Mouse (Mus musculus) urinary bladder, adult 2 months (tissue): ENCODE measurements around the gene Btbd3. TPM values are rescaled to one million over a fixed set of nuclear protein-coding genes. Genes with fewer than 3 reads are reported as not detected.
"Not testable (repeated sequence)": the region's sequence is repeated elsewhere in the genome, so short reads cannot be mapped to it uniquely, and the experiment has no call there.

Experiments
- DNase-seq: peaks from one replicate; pipeline ENCODE4 v3.0.0; 2022; ENCODE audit warnings: low spot score
- polyA plus RNA-seq: library from polyadenylated mRNA; depleted of rRNA; stranded (reverse); fragments of >200 nt; gene quantifications from 2 replicates; pipeline ENCODE4 v1.2.3, GENCODE M21; 2012

The Btbd3 gene
- polyA plus RNA-seq, 1 experiment, result 24.3 TPM

DNA sequence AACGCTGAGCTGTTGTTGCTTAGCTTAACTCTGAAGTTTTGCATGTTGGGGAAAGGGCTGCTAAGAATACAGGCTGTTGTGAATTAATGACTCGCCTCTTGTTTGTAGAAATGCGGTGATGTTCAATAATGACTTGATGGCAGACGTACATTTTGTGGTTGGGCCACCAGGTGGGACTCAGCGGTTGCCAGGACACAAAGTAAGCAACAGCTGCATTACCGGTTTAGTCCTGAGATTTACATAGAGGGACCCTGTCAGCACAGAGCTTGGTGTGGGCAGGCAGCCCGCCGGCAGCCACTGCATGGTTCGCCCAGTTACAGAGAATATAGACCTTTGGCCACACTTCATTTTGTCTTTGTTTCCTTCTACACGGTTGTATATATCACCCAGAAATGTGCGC is 23.3 kb downstream of the Btbd3 start:
- DNase-seq, result no peak

DNA sequence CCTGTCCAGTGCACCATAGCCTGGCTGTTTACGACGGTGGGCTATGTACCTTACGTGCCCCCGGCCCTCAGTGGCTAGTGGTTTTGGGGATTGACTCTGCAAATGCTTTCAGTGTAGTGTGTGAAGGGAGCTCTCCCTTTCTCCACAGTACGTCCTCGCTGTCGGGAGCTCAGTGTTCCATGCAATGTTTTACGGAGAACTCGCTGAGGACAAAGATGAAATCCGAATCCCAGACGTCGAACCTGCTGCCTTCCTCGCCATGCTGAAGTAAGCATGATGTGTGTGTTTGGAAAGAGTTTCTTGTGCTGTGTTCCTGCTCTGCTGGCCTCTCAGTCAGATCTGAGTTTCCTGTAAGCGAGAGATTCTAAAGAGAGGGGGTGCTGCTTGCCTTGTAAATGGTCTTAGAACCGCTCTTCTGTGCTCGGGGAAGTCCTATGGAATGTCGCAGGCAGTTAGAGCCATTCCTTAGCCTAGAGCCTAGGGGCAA is 23.9 kb downstream of the Btbd3 start:
- DNase-seq, result no peak

- DNase-seq, result no peak
Observed at GRCm38 (mm10) chr2:138281550-138282201, 25.3 kb downstream of the Btbd3 start.

- DNase-seq, result no peak
Observed at GRCm38 (mm10) chr2:138283372-138283771, 27.0 kb downstream of the Btbd3 start.

- no peak for DNase-seq
Observed at GRCm38 (mm10) chr2:138283856-138284255, 27.5 kb downstream of the Btbd3 start.

- no peak for DNase-seq
Observed at GRCm38 (mm10) chr2:138285811-138286210, 29.4 kb downstream of the Btbd3 start.

GRCm38 (mm10) chr2:138290154-138290553 is 33.8 kb downstream of the Btbd3 start:
- DNase-seq, result no peak

GRCm38 (mm10) chr2:138294286-138294685 is 37.9 kb downstream of the Btbd3 start:
- DNase-seq, result no peak

DNA sequence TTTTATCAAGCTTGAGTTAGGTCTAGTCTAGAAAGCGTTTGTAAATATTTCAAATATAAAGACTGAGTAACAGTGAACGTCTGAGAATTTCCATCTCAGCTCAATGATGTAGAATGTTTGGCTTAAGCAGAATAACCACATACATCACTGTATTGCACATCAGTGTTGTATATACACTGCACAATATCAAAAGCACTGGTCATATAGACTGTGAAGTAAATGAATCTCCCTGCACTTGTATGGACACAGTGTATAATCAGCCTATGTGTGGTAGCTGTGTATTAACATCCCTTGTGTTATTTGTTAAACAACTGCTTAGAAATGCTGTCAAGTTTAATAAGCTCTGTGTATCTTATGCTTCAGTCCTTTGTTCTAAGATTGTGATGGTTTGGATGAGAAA is 49.9 kb downstream of the Btbd3 start:
- DNase-seq, result no peak

GRCm38 (mm10) chr2:138315644-138316043 is 59.3 kb downstream of the Btbd3 start:
- no peak for DNase-seq

GRCm38 (mm10) chr2:138320408-138320807 is 64.0 kb downstream of the Btbd3 start:
- DNase-seq, result no peak

- peak; percentile 31 for DNase-seq
Observed at GRCm38 (mm10) chr2:138321041-138321481, 64.7 kb downstream of the Btbd3 start.

- no peak for DNase-seq
Observed at GRCm38 (mm10) chr2:138322270-138323114, 66.1 kb downstream of the Btbd3 start.

- no peak for DNase-seq
Observed at GRCm38 (mm10) chr2:138326367-138326766, 70.0 kb downstream of the Btbd3 start.

GRCm38 (mm10) chr2:138334198-138334597 is 77.8 kb downstream of the Btbd3 start:
- not testable (repeated sequence) for DNase-seq

DNA sequence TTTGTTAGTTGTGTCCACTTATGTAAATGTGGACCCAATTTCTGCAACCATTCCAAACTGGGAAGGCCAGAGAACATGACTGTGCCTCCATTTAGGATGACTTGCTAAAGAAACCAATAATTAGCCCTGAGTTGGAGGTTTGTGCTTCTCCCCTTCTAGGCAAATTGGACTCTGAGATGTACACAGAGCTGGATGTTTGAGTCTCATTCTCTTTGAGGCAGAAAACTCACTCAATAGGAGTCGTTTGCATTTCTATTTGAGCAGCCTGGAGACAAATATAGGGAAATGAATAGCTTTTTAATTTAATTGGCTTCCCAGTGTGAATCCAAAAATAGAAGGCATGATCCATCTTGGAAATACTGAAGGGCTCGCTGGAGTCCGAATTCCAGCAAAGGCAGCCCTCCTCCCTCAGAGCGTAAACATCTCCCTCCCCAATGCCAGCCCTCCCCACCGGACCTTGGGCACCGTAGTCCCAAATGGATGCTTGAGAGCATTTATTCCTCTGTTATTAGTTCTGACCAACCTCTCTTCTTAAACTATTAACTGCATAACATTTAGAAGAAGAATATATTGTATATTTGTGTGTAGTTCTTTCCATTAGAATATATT is 81.6 kb downstream of the Btbd3 start:
- DNase-seq, result no peak

DNA sequence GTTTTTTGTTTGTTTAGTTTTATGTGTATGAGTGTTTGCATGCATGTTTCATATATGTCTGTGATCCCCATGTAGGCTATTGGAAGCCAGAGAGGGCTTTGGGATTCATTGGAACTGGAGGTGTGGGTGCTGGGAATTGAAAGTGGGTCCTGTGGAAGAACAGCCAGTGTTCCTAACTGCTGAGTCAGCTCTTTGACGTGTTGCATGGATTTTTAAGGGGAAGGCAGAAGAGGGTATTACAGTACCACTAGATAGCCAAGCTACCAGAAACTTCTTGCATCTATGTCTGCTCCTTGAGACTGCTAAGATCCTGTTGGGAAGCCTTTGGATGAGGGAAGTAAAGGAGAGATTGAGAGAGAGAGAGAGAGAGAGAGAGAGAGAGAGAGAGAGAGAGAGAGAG is 82.2 kb downstream of the Btbd3 start:
- DNase-seq, result no peak

- DNase-seq, result no peak
Observed at GRCm38 (mm10) chr2:138355366-138355765, 99.0 kb downstream of the Btbd3 start.

DNA sequence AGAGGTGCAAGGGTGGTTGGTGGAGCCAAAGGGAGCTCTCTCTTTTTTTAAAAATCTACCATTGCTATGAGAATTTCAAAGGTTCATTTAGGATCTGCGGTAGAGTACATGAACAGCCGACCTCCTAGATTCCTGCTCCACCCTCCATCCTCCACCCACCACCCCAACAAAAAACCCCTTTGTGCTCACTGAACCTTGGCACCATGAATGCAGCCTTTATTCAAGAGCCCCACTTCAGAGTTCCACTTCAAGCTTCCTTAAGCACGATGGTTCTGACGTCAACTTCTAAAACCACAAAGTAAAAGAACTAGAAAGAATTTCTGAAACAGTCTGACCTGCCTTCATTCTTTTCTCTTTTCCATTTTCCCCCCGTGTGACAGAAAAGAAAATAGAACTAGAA is 106.1 kb downstream of the Btbd3 start:
- no peak for DNase-seq

- no peak for DNase-seq
Observed at GRCm38 (mm10) chr2:138365391-138365790, 109.0 kb downstream of the Btbd3 start.

- DNase-seq, result no peak
Observed at GRCm38 (mm10) chr2:138374556-138374955, 118.2 kb downstream of the Btbd3 start.

GRCm38 (mm10) chr2:138378855-138379254 is 122.5 kb downstream of the Btbd3 start:
- DNase-seq, result no peak

GRCm38 (mm10) chr2:138384762-138385161 is 128.4 kb downstream of the Btbd3 start:
- no peak for DNase-seq
